Mouse (Mus musculus): ENCODE measurements around the gene Nop53. TPM values are rescaled to one million over a fixed set of nuclear protein-coding genes. Genes with fewer than 3 reads are reported as not detected.

The Nop53 gene
- polyA plus RNA-seq, 1 experiment from 2014 or later = 183 TPM

GRCm38 (mm10) chr7:15954978-15955443, 9.1 kb upstream of the Nop53 start:
- Histone ChIP-seq H3K9me3 (no peaks in the 10 kb centered on the region), H3K9ac (no peak overlapping the region), H3K4me3 (replicated peaks) (peak overlapping the region; percentile 17; the same call in 1 of the 2 replicates), H3K27me3 (replicated peaks) (0 out of 2 replicates have a peak, but pooled peaks cover 3% of the 10 kb centered on the region), H3K36me3 (peaks cover 48% of the 10 kb centered on the region), H3K27ac (peak overlapping the region; percentile 44; the same call in 1 of the 2 replicates), H3K4me1 (0 out of 2 replicates have a peak, but pooled peaks cover 6% of the 10 kb centered on the region), H3K4me2 (peak overlapping the region; percentile 42)
- 15% methylated on average over 21 of the region's 21 CpGs for WGBS
- peak; percentile 54 for ATAC-seq (ENCODE audit: insufficient read depth, low FRiP score, low read depth)

DNA sequence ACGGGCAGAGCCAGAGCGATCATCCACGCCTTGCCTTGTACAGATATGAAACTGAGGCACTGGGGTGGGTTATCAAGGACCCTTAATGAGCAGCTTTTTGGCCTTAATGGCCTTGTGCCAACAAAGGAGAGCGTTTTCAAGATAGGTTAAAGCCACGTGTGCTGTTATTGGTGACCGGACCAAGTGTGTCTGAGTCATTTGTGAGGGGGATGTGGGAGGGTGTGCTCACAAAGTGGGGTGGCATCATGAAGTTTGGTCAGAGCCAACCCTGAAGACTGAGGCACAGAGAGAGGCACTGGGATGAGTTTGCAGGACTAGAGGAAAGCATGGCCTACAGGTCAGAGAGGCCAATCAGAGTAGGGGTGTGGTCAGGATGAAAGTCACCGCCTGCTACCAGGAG, 8.6 kb upstream of the Nop53 start:
- peaks cover 50% of the 10 kb centered on the region for H3K36me3 ChIP-seq
- H3K4me2 ChIP-seq = no peak overlapping the region
- no peak overlapping the region for H3K27ac ChIP-seq
- H3K4me1 ChIP-seq = peaks cover 8% of the 10 kb centered on the region; the same call in 1 of the 2 replicates
- ATAC-seq (ENCODE audit: insufficient read depth, low FRiP score, low read depth) = 0 out of 2 replicates have a peak, but pooled peaks have one; percentile 19
- H3K9ac ChIP-seq = no peak overlapping the region
- H3K9me3 ChIP-seq = no peaks in the 10 kb centered on the region
- H3K27me3 ChIP-seq (replicated peaks) = 0 out of 2 replicates have a peak, but pooled peaks cover 3% of the 10 kb centered on the region
- WGBS = 88% methylated on average over 7 of the region's 7 CpGs
- H3K4me3 ChIP-seq (replicated peaks) = no peak overlapping the region

GRCm38 (mm10) chr7:15953307-15954074, 7.6 kb upstream of the Nop53 start:
- no peak for ATAC-seq (ENCODE audit: insufficient read depth, low FRiP score, low read depth)
- Histone ChIP-seq H3K27me3 (replicated peaks) (0 out of 2 replicates have a peak, but pooled peaks cover 3% of the 10 kb centered on the region), H3K36me3 (peaks cover 50% of the 10 kb centered on the region), H3K9me3 (no peaks in the 10 kb centered on the region), H3K4me2 (no peak overlapping the region), H3K4me1 (peaks cover 17% of the 10 kb centered on the region), H3K9ac (no peak overlapping the region), H3K4me3 (replicated peaks) (no peak overlapping the region), H3K27ac (no peak overlapping the region)
- whole genome bisulfite sequencing = 85% methylated on average over 13 of the region's 13 CpGs

- H3K36me3 ChIP-seq = peaks cover 42% of the 10 kb centered on the region
- H3K4me3 ChIP-seq (replicated peaks) = no peak overlapping the region
- no peak overlapping the region for H3K4me2 ChIP-seq
- H3K9ac ChIP-seq = no peak overlapping the region
- H3K4me1 ChIP-seq = peaks cover 25% of the 10 kb centered on the region
- WGBS = 67% methylated on average over 3 of the region's 3 CpGs
- H3K27me3 ChIP-seq (replicated peaks) = 0 out of 2 replicates have a peak, but pooled peaks cover 2% of the 10 kb centered on the region
- peak; percentile 24; the same call in 1 of the 2 replicates for ATAC-seq (ENCODE audit: insufficient read depth, low FRiP score, low read depth)
- no peak overlapping the region for H3K27ac ChIP-seq
- no peaks in the 10 kb centered on the region for H3K9me3 ChIP-seq
Measured at GRCm38 (mm10) chr7:15952416-15952815, 6.5 kb upstream of the Nop53 start.

- no peak overlapping the region for H3K4me2 ChIP-seq
- peaks cover 27% of the 10 kb centered on the region for H3K4me1 ChIP-seq
- H3K9me3 ChIP-seq = no peaks in the 10 kb centered on the region
- H3K4me3 ChIP-seq (replicated peaks) = no peak overlapping the region
- H3K27me3 ChIP-seq (replicated peaks) = no peaks in the 10 kb centered on the region
- ATAC-seq (ENCODE audit: insufficient read depth, low FRiP score, low read depth) = no peak
- H3K9ac ChIP-seq = no peak overlapping the region
- 80% methylated on average over 15 of the region's 15 CpGs for whole genome bisulfite sequencing
- no peak overlapping the region for H3K27ac ChIP-seq
- H3K36me3 ChIP-seq = peaks cover 30% of the 10 kb centered on the region
Measured at GRCm38 (mm10) chr7:15950008-15950407, 4.1 kb upstream of the Nop53 start.

DNA sequence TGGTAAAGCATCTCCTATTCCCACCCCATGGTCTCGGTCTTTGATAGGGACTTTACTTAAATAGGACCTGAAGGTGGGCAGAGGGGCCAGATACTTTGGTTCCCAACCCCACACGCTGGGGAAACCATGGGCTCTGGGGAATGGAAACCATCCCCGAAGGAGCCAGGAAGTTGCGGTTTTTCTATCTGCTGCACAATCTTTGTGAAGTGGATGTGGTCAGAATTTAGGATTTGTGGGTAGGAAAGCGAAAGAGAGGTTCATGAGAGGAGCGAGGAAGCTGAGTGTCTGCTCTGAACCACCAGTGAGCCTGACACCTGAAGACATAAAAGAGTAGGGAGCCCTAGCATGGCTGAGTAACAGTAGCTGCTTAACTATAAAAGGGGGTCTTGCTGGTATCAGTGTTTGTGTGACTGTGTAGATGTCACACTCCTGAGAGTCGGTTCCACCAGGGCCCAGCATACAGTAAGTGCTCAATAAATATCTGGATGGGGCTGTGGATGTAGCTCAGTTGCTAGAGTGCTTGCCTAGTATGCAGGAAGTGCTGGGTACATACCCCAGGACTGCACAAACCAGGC, 3.4 kb upstream of the Nop53 start:
- Histone ChIP-seq H3K4me3 (replicated peaks) (no peak overlapping the region), H3K27me3 (replicated peaks) (no peaks in the 10 kb centered on the region), H3K4me2 (peak overlapping the region; percentile 62), H3K27ac (peak overlapping the region; percentile 77), H3K9ac (no peak overlapping the region), H3K36me3 (peaks cover 26% of the 10 kb centered on the region), H3K4me1 (peaks cover 32% of the 10 kb centered on the region), H3K9me3 (no peaks in the 10 kb centered on the region)
- 77% methylated on average over 7 of the region's 7 CpGs for WGBS
- no peak for ATAC-seq (ENCODE audit: insufficient read depth, low FRiP score, low read depth)

- peaks cover 29% of the 10 kb centered on the region for H3K36me3 ChIP-seq
- H3K9ac ChIP-seq = no peak overlapping the region
- H3K4me3 ChIP-seq (replicated peaks) = peak overlapping the region; percentile 28
- no peaks in the 10 kb centered on the region for H3K27me3 ChIP-seq (replicated peaks)
- H3K4me1 ChIP-seq = peaks cover 36% of the 10 kb centered on the region
- no peaks in the 10 kb centered on the region for H3K9me3 ChIP-seq
- WGBS = 2% methylated on average over 23 of the region's 23 CpGs
- peak overlapping the region; percentile 62 for H3K4me2 ChIP-seq
- peak; percentile 67 for ATAC-seq (ENCODE audit: insufficient read depth, low FRiP score, low read depth)
- peak overlapping the region; percentile 77 for H3K27ac ChIP-seq
Measured at GRCm38 (mm10) chr7:15948381-15948941, 2.6 kb upstream of the Nop53 start.

GRCm38 (mm10) chr7:15947653-15948260, 1.9 kb upstream of the Nop53 start:
- H3K4me2 ChIP-seq = peak overlapping the region; percentile 62
- no peaks in the 10 kb centered on the region for H3K9me3 ChIP-seq
- H3K4me3 ChIP-seq (replicated peaks) = no peak overlapping the region
- 38% methylated on average over 4 of the region's 4 CpGs for WGBS
- H3K36me3 ChIP-seq = peaks cover 30% of the 10 kb centered on the region
- peak overlapping the region; percentile 77 for H3K27ac ChIP-seq
- no peak for ATAC-seq (ENCODE audit: insufficient read depth, low FRiP score, low read depth)
- peaks cover 36% of the 10 kb centered on the region for H3K4me1 ChIP-seq
- no peaks in the 10 kb centered on the region for H3K27me3 ChIP-seq (replicated peaks)
- no peak overlapping the region for H3K9ac ChIP-seq

- peak overlapping the region; percentile 78 for H3K9ac ChIP-seq
- H3K9me3 ChIP-seq = no peaks in the 10 kb centered on the region
- H3K36me3 ChIP-seq = peaks cover 45% of the 10 kb centered on the region
- peak overlapping the region; percentile 75 for H3K4me2 ChIP-seq
- 6% methylated on average over 8 of the region's 8 CpGs for WGBS
- peak overlapping the region; percentile 98 for H3K27ac ChIP-seq
- no peaks in the 10 kb centered on the region for H3K27me3 ChIP-seq (replicated peaks)
- H3K4me3 ChIP-seq (replicated peaks) = peak overlapping the region; percentile 88
- ATAC-seq (ENCODE audit: insufficient read depth, low FRiP score, low read depth) = no peak
- peaks cover 36% of the 10 kb centered on the region for H3K4me1 ChIP-seq
Measured at GRCm38 (mm10) chr7:15945211-15945610, 663 bp downstream of the Nop53 start.

- no peak for ATAC-seq (ENCODE audit: insufficient read depth, low FRiP score, low read depth)
- Histone ChIP-seq H3K27ac (0 out of 2 replicates have a peak overlapping the region, but pooled peaks have one; percentile 54), H3K27me3 (replicated peaks) (no peaks in the 10 kb centered on the region), H3K4me2 (peak overlapping the region; percentile 16; the same call in 1 of the 2 replicates), H3K4me3 (replicated peaks) (0 out of 2 replicates have a peak overlapping the region, but pooled peaks have one; percentile 3), H3K9ac (no peak overlapping the region), H3K36me3 (peaks cover 50% of the 10 kb centered on the region), H3K4me1 (peaks cover 33% of the 10 kb centered on the region), H3K9me3 (no peaks in the 10 kb centered on the region)
- WGBS = 69% methylated on average over 1 of the region's 1 CpGs
Measured at GRCm38 (mm10) chr7:15944311-15944710, 1.6 kb downstream of the Nop53 start.

DNA sequence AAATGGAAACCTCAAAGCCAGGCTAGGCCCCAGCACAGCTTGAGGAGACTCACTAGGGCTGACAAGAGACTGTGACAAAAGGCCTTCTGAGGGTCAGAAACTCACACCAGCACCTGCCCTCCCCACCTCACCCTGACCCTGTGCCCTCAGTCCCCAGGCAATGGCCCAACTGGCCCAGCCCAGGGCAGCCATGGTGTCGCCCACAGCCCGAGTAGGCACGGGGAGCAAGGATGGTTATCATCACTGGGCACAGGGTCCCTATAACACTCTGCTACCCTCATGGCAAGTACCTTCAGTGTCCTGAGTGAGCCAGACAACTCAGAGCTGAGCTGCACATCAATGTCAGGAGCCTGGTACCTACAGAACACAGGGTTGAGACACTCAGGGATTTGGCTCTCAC, 7.3 kb downstream of the Nop53 start:
- Histone ChIP-seq H3K4me3 (replicated peaks) (no peak overlapping the region), H3K9me3 (no peaks in the 10 kb centered on the region), H3K27ac (no peak overlapping the region), H3K4me2 (no peak overlapping the region), H3K36me3 (peaks cover 72% of the 10 kb centered on the region), H3K4me1 (no peaks in the 10 kb centered on the region), H3K9ac (no peak overlapping the region), H3K27me3 (replicated peaks) (no peaks in the 10 kb centered on the region)
- ATAC-seq (ENCODE audit: insufficient read depth, low FRiP score, low read depth) = no peak
- 96% methylated on average over 3 of the region's 3 CpGs for WGBS
